Mouse (Mus musculus): ENCODE measurements around the gene Vps4a.
"Not testable (repeated sequence)": the region's sequence is repeated elsewhere in the genome, so short reads cannot be mapped to it uniquely, and the experiment has no call there.

The Vps4a gene

GRCm38 (mm10) chr8:107030650-107031576 is at the start of gene Vps4a:
Gene Vps4a, plus strand, starts transcription at chr8:107031222.
- DNase-seq (ENCODE audit: low spot score), result peak; percentile 98

GRCm38 (mm10) chr8:106985404-106985821 is 45.6 kb upstream of the Vps4a start:
- no peak for DNase-seq (ENCODE audit: low spot score)

GRCm38 (mm10) chr8:106985951-106986350 is 45.1 kb upstream of the Vps4a start:
- no peak for DNase-seq (ENCODE audit: low spot score)

GRCm38 (mm10) chr8:106987557-106987956 is 43.5 kb upstream of the Vps4a start:
- no peak for DNase-seq (ENCODE audit: low spot score)

- no peak for DNase-seq (ENCODE audit: low spot score)
Observed at GRCm38 (mm10) chr8:106991393-106991792, 39.6 kb upstream of the Vps4a start.

GRCm38 (mm10) chr8:106996339-106996738 is 34.7 kb upstream of the Vps4a start:
- not testable (repeated sequence) for DNase-seq (ENCODE audit: low spot score)

- no peak for DNase-seq (ENCODE audit: low spot score)
Observed at GRCm38 (mm10) chr8:106997416-106997815, 33.6 kb upstream of the Vps4a start.

GRCm38 (mm10) chr8:106999068-106999467 is 32.0 kb upstream of the Vps4a start:
- DNase-seq (ENCODE audit: low spot score), result peak; percentile 39

GRCm38 (mm10) chr8:107002532-107002931 is 28.5 kb upstream of the Vps4a start:
- peak; percentile 90 for DNase-seq (ENCODE audit: low spot score)

GRCm38 (mm10) chr8:107007795-107008194 is 23.2 kb upstream of the Vps4a start:
- no peak for DNase-seq (ENCODE audit: low spot score)

- DNase-seq (ENCODE audit: low spot score), result no peak
Observed at GRCm38 (mm10) chr8:107012666-107013065, 18.4 kb upstream of the Vps4a start.

GRCm38 (mm10) chr8:107014915-107015314 is 16.1 kb upstream of the Vps4a start:
- DNase-seq (ENCODE audit: low spot score), result no peak

GRCm38 (mm10) chr8:107023479-107023878 is 7.5 kb upstream of the Vps4a start:
- no peak for DNase-seq (ENCODE audit: low spot score)

GRCm38 (mm10) chr8:107029310-107029709 is 1.7 kb upstream of the Vps4a start:
- DNase-seq (ENCODE audit: low spot score), result no peak

- DNase-seq (ENCODE audit: low spot score), result no peak
Observed at GRCm38 (mm10) chr8:107030058-107030457, 964 bp upstream of the Vps4a start.

GRCm38 (mm10) chr8:107031577-107032090 is 612 bp downstream of the Vps4a start:
- peak; percentile 14 for DNase-seq (ENCODE audit: low spot score)

GRCm38 (mm10) chr8:107033609-107034008 is 2.6 kb downstream of the Vps4a start:
- DNase-seq (ENCODE audit: low spot score), result not testable (repeated sequence)

- no peak for DNase-seq (ENCODE audit: low spot score)
Observed at GRCm38 (mm10) chr8:107035641-107036040, 4.6 kb downstream of the Vps4a start.

GRCm38 (mm10) chr8:107036626-107037025 is 5.6 kb downstream of the Vps4a start:
- no peak for DNase-seq (ENCODE audit: low spot score)

GRCm38 (mm10) chr8:107040632-107041031 is 9.6 kb downstream of the Vps4a start:
- DNase-seq (ENCODE audit: low spot score), result no peak

GRCm38 (mm10) chr8:107045478-107045877 is 14.5 kb downstream of the Vps4a start:
- no peak for DNase-seq (ENCODE audit: low spot score)

- no peak for DNase-seq (ENCODE audit: low spot score)
Observed at GRCm38 (mm10) chr8:107046976-107047375, 16.0 kb downstream of the Vps4a start.

Data from urinary bladder, postnatal 25 days (tissue).